Comparison of ENCODE assay signal across 16 mouse cellular contexts in the genomic region with DNA sequence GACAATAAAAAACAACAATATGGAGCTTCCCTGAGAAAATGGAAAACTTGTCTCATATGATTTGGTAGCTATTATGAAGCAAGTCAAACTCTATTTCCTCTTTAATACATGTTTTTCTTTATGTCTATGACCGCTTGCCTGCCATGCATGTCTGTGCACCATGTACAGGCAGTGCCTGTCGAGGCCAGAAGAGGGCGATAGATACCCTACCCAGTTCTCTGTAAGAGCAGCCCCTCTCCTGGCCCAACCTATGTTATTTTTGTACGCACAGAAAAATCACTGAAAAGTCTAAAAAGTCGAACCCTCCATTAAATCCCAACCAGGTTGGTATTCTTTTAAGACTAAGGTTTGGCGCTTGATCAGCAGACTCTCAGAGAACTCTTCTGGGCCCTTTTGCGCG.
DNase-seq lines count a peak whose midpoint lies in the region; ATAC-seq and TF ChIP-seq lines count a peak whose summit lies in the region.
"Had no signal": no experiment of that assay in that cellular context is flagged by ENCODE, and none has a peak within 500 bp of the region (broad histone marks: within the 10 kb centered on the region; RNA-seq: fewer than 3 reads in every experiment).

No protein-coding gene starts in this region.

- no peaks in the 10 kb centered on the region for H3K9me3 ChIP-seq in midbrain, postnatal 0 days (ENCODE audit: low read length)
- H3K9me3 ChIP-seq in midbrain, embryonic 11.5 days (ENCODE audit: control insufficient read depth, low read length): no peaks in the 10 kb centered on the region
- H3K9me3 ChIP-seq in MEL (replicated peaks; ENCODE audit: insufficient read depth, low read length): no peaks in the 10 kb centered on the region; the same call in 1 of the 2 replicates
- no peaks in the 10 kb centered on the region for H3K9me3 ChIP-seq in stomach, postnatal 0 days (ENCODE audit: control insufficient read depth, low read length)
- H3K9me3 ChIP-seq: embryonic facial prominence, embryonic 15.5 days; limb, embryonic 13.5 days; lung, embryonic 15.5 days had no signal

- WGBS in heart, adult 2 months: 83% methylated on average over 8 of the region's 8 CpGs
- WGBS in midbrain, postnatal 0 days: 75% methylated on average over 8 of the region's 8 CpGs
- 76% methylated on average over 8 of the region's 8 CpGs for WGBS in midbrain, embryonic 11.5 days
- 85% methylated on average over 8 of the region's 8 CpGs for WGBS in stomach, postnatal 0 days

- H3K4me3 ChIP-seq in heart, adult 2 months: no peak overlapping the region
- H3K4me3 ChIP-seq in midbrain, postnatal 0 days (ENCODE audit: low read depth, low read length): no peak overlapping the region
- H3K4me3 ChIP-seq in midbrain, embryonic 11.5 days (ENCODE audit: low read depth, low read length): no peak overlapping the region
- no peak overlapping the region for H3K4me3 ChIP-seq in MEL (ENCODE audit: control insufficient read depth in 1 of 2, insufficient read depth in 1 of 2, low read depth in 2 of 2, low read length in 2 of 2)
- no peak overlapping the region for H3K4me3 ChIP-seq in stomach, postnatal 0 days (ENCODE audit: low read depth, low read length)
- H3K4me3 ChIP-seq: embryonic facial prominence, embryonic 15.5 days; heart, embryonic 12.5 days; limb, embryonic 13.5 days; lung, embryonic 15.5 days had no signal

- H3K79me2 ChIP-seq in heart, adult 2 months (replicated peaks; ENCODE audit: control insufficient read depth, insufficient read depth, low read length): no peaks in the 10 kb centered on the region
- no peaks in the 10 kb centered on the region for H3K79me2 ChIP-seq in MEL (ENCODE audit: control insufficient read depth, insufficient read depth, low read length, poor library complexity)

- TF ChIP-seq RAD21 in MEL (IDR thresholded peaks at IDR 0.05; ENCODE audit: low read depth, low read length): no peak

- peak; percentile 45 for DNase-seq in heart, adult 11 months
- no peak for DNase-seq in heart, adult 2 months
- DNase-seq in midbrain, postnatal 0 days (ENCODE audit: low spot score): no peak
- no peak for DNase-seq in midbrain, embryonic 11.5 days (ENCODE audit: low spot score, missing footprints)
- DNase-seq in MEL (ENCODE audit: low read depth, low spot score): peak; percentile 10
- DNase-seq in stomach, postnatal 0 days (ENCODE audit: low spot score): no peak
- DNase-seq in layer of hippocampus, postnatal 25 days (ENCODE audit: extremely low spot score in 1 of 2, low spot score in 1 of 2): no peak
- DNase-seq in spleen, adult 18-20 months: no peak
- DNase-seq: adrenal gland, postnatal 10 days; gastrocnemius, postnatal 10 days; kidney, postnatal 25 days had no signal

- no peaks in the 10 kb centered on the region for H3K27me3 ChIP-seq in heart, adult 2 months (ENCODE audit: control insufficient read depth, insufficient read depth, low read length)
- H3K27me3 ChIP-seq in midbrain, postnatal 0 days (ENCODE audit: insufficient read depth, low read length): no peaks in the 10 kb centered on the region
- no peaks in the 10 kb centered on the region for H3K27me3 ChIP-seq in midbrain, embryonic 11.5 days (ENCODE audit: control insufficient read depth, insufficient read depth, low read length)
- no peaks in the 10 kb centered on the region for H3K27me3 ChIP-seq in MEL (ENCODE audit: control insufficient read depth in 1 of 2, insufficient read depth in 2 of 2, low read length in 2 of 2)
- no peaks in the 10 kb centered on the region for H3K27me3 ChIP-seq in stomach, postnatal 0 days (ENCODE audit: control insufficient read depth, insufficient read depth, low read length)
- H3K27me3 ChIP-seq: embryonic facial prominence, embryonic 15.5 days; heart, embryonic 12.5 days; limb, embryonic 13.5 days; lung, embryonic 15.5 days had no signal

- TF ChIP-seq CTCF in heart, adult 2 months (IDR thresholded peaks at IDR 0.05): no peak
- TF ChIP-seq CTCF in midbrain, postnatal 0 days (IDR thresholded peaks at IDR 0.05): peak; percentile 28
- TF ChIP-seq CTCF in MEL (IDR thresholded peaks at IDR 0.05 in 2 of 3, conservative IDR thresholded peaks at IDR 0.05 in 1 of 3; ENCODE audit: control insufficient read depth in 1 of 3, insufficient read depth in 1 of 3, low read depth in 2 of 3, low read length in 3 of 3, poor library complexity in 1 of 3, severe bottlenecking in 1 of 3): peak in 2 of 3 experiments; percentile 30 to 42; a peak in 4 of 6 replicates
- TF ChIP-seq CTCF in stomach, postnatal 0 days (IDR thresholded peaks at IDR 0.05; ENCODE audit: low read depth): peak; percentile 33; the same call in 1 of the 2 replicates

- intact Hi-C loops in heart, adult 2 months (cut with DNase I): no loop called here

- TF ChIP-seq POLR2A in heart, adult 2 months (IDR thresholded peaks at IDR 0.05; ENCODE audit: insufficient read depth, low read depth, low read length): no peak
- TF ChIP-seq POLR2A in MEL (IDR thresholded peaks at IDR 0.05; ENCODE audit: control insufficient read depth in 1 of 2, insufficient read depth in 1 of 2, low read depth in 1 of 2, low read length in 2 of 2, poor library complexity in 1 of 2): no peak

- ATAC-seq in midbrain, postnatal 0 days (ENCODE audit: low FRiP score): no peak
- no peak for ATAC-seq in midbrain, embryonic 11.5 days (ENCODE audit: low FRiP score)
- ATAC-seq in stomach, postnatal 0 days (ENCODE audit: low FRiP score, low TSS enrichment): no peak
- ATAC-seq: forebrain, embryonic 14.5 days had no signal

- no peak for TF ChIP-seq EP300 in heart, adult 2 months (IDR thresholded peaks at IDR 0.05; ENCODE audit: insufficient read depth, low read depth, low read length)
- no peak for TF ChIP-seq EP300 in MEL (IDR thresholded peaks at IDR 0.05; ENCODE audit: low read depth in 1 of 2, low read length in 2 of 2)
- no peak for TF ChIP-seq EP300 in stomach, postnatal 0 days (optimal IDR thresholded peaks at IDR 0.05)

- no peak overlapping the region for H3K27ac ChIP-seq in heart, adult 2 months
- H3K27ac ChIP-seq in midbrain, postnatal 0 days (ENCODE audit: low read depth, low read length): no peak overlapping the region
- H3K27ac ChIP-seq in midbrain, embryonic 11.5 days (ENCODE audit: low read depth, low read length): no peak overlapping the region
- H3K27ac ChIP-seq in MEL (ENCODE audit: control insufficient read depth, low read depth, low read length): no peak overlapping the region
- H3K27ac ChIP-seq in stomach, postnatal 0 days (replicated peaks): no peak overlapping the region
- H3K27ac ChIP-seq: embryonic facial prominence, embryonic 15.5 days; limb, embryonic 13.5 days; lung, embryonic 15.5 days had no signal

- no peaks in the 10 kb centered on the region for H3K36me3 ChIP-seq in heart, adult 2 months (ENCODE audit: control insufficient read depth, insufficient read depth, low read length)
- no peaks in the 10 kb centered on the region for H3K36me3 ChIP-seq in midbrain, postnatal 0 days (ENCODE audit: insufficient read depth, low read length)
- no peaks in the 10 kb centered on the region for H3K36me3 ChIP-seq in midbrain, embryonic 11.5 days (ENCODE audit: control insufficient read depth, insufficient read depth, low read length)
- H3K36me3 ChIP-seq in MEL (ENCODE audit: control insufficient read depth in 1 of 2, insufficient read depth in 2 of 2, low read length in 2 of 2): no peaks in the 10 kb centered on the region
- no peaks in the 10 kb centered on the region for H3K36me3 ChIP-seq in stomach, postnatal 0 days (ENCODE audit: control insufficient read depth, insufficient read depth, low read length)
- H3K36me3 ChIP-seq: embryonic facial prominence, embryonic 15.5 days; heart, embryonic 12.5 days; limb, embryonic 13.5 days; lung, embryonic 15.5 days had no signal

- no peaks in the 10 kb centered on the region for H3K4me1 ChIP-seq in heart, adult 2 months (ENCODE audit: control insufficient read depth, insufficient read depth, low read length)
- H3K4me1 ChIP-seq in midbrain, postnatal 0 days (ENCODE audit: insufficient read depth, low read length): no peaks in the 10 kb centered on the region
- H3K4me1 ChIP-seq in midbrain, embryonic 11.5 days (ENCODE audit: control insufficient read depth, insufficient read depth, low read length): no peaks in the 10 kb centered on the region
- no peaks in the 10 kb centered on the region for H3K4me1 ChIP-seq in MEL (ENCODE audit: control insufficient read depth in 1 of 2, insufficient read depth in 2 of 2, low read length in 2 of 2)
- H3K4me1 ChIP-seq in stomach, postnatal 0 days (replicated peaks; ENCODE audit: control insufficient read depth, insufficient read depth): no peaks in the 10 kb centered on the region
- H3K4me1 ChIP-seq: embryonic facial prominence, embryonic 15.5 days; heart, embryonic 12.5 days; limb, embryonic 13.5 days; lung, embryonic 15.5 days had no signal

- H3K9ac ChIP-seq in heart, adult 2 months (ENCODE audit: low read depth, low read length): no peak overlapping the region
- H3K9ac ChIP-seq in midbrain, postnatal 0 days (replicated peaks; ENCODE audit: low read length, poor library complexity, severe bottlenecking): no peak overlapping the region
- H3K9ac ChIP-seq in midbrain, embryonic 11.5 days (ENCODE audit: low read length): no peak overlapping the region
- no peak overlapping the region for H3K9ac ChIP-seq in MEL (ENCODE audit: control insufficient read depth, low read depth, low read length, poor library complexity, severe bottlenecking)
- H3K9ac ChIP-seq in stomach, postnatal 0 days (ENCODE audit: low read length): no peak overlapping the region
- H3K9ac ChIP-seq: embryonic facial prominence, embryonic 15.5 days; heart, embryonic 12.5 days; limb, embryonic 13.5 days; lung, embryonic 15.5 days had no signal

- no peak overlapping the region for H3K4me2 ChIP-seq in midbrain, postnatal 0 days (ENCODE audit: low read depth, low read length, poor library complexity, severe bottlenecking)
- no peak overlapping the region for H3K4me2 ChIP-seq in midbrain, embryonic 11.5 days
- H3K4me2 ChIP-seq in stomach, postnatal 0 days (replicated peaks; ENCODE audit: low read depth): no peak overlapping the region
- H3K4me2 ChIP-seq: embryonic facial prominence, embryonic 15.5 days; heart, embryonic 12.5 days; limb, embryonic 13.5 days; lung, embryonic 15.5 days had no signal

TF ChIP-seq in MEL, 35 proteins besides CTCF, POLR2A, EP300 and RAD21:
- TF ChIP-seq SMC3 (IDR thresholded peaks at IDR 0.05; ENCODE audit: low read depth, low read length): peak; percentile 32
- TF ChIP-seq E2F4 (IDR thresholded peaks at IDR 0.05; ENCODE audit: borderline replicate concordance, low read depth, low read length): no peak

Comparison
In these comparisons a context has a peak if more than half of its experiments do, and no peak if none do; other contexts are left out.
1. DNase-seq: peak in heart, adult 11 months (single experiment) and MEL (single experiment); none in heart, adult 2 months (0 of 2), midbrain, postnatal 0 days (single experiment), midbrain, embryonic 11.5 days (single experiment), stomach, postnatal 0 days (single experiment), layer of hippocampus, postnatal 25 days (0 of 2) and spleen, adult 18-20 months (0 of 2).